Mouse (Mus musculus): ENCODE results near the gene Adipor2. TPM values are rescaled to one million over a fixed set of nuclear protein-coding genes. Genes with fewer than 3 reads are reported as not detected.

Adipor2 gene
- 26.6 and 27.9 TPM in 2 replicates for polyA plus RNA-seq (2016; fragmentation: Nextera tagmentation; extraction: Ambion mirVana)

DNA sequence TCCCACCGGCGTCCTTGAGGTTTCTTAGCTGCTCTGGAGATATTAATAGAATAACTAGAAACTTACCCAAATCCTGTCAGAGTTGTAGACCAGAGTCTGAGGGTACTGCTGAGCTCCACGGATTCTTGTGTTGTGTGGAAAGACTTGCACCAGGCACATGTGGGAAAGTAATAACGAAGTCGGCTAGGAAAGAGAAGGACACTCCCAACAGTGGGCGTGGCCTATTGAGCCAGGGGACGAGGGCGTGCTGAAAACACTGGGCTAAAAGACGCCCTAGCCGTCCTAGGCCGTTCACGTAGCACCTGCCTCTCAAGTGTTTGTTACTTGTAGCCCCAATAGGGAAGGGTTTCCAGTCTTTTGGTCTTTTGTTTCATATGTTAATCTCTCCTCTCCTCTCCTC lies at the start of gene Adipor2:
Gene Adipor2, minus strand, starts transcription at position 351 of the 400 bp plus-strand sequence.
- no peaks in the 10 kb centered on the region for H3K36me3 ChIP-seq
- H3K4me1 ChIP-seq (replicated peaks), result peaks cover 8% of the 10 kb centered on the region
- no peak within 1 kb of the TSS for H3K9ac ChIP-seq (replicated peaks)
- H3K9me3 ChIP-seq, result no peaks in the 10 kb centered on the region
- no peak within 1 kb of the TSS for H3K4me3 ChIP-seq (replicated peaks)
- H3K27me3 ChIP-seq, result no peaks in the 10 kb centered on the region; the same call in 1 of the 2 replicates
- no peak within 1 kb of the TSS for H3K27ac ChIP-seq
- 0 out of 2 replicates have a peak, but pooled peaks have one; percentile 52 for ATAC-seq (ENCODE audit: insufficient number of reproducible peaks, insufficient read depth, low FRiP score, low TSS enrichment, low read depth)
- peak within 1 kb of the TSS; percentile 40 for H3K4me2 ChIP-seq
- 5% methylated on average over 12 of the region's 12 CpGs for WGBS

DNA sequence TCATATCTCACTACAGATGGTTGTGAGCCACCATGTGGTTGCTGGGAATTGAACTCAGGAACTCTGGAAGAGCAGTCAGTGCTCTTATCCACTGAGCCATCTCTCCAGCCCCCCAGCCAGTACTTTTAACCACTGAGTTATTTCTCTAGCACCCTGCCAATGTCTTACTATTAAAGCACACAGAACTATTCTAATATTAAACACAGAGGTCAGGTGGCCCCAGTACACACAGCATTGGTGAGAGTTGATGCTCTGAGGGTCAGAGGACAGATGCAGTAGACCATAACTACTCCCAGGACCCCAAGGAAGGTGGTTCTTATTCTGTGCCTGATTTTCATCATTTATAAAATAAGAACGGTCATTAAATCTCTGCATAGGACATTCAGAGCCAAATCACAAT lies 48.7 kb upstream of the Adipor2 start:
- H3K4me1 ChIP-seq (replicated peaks), result no peaks in the 10 kb centered on the region
- 90% methylated on average over 1 of the region's 1 CpGs for WGBS

DNA sequence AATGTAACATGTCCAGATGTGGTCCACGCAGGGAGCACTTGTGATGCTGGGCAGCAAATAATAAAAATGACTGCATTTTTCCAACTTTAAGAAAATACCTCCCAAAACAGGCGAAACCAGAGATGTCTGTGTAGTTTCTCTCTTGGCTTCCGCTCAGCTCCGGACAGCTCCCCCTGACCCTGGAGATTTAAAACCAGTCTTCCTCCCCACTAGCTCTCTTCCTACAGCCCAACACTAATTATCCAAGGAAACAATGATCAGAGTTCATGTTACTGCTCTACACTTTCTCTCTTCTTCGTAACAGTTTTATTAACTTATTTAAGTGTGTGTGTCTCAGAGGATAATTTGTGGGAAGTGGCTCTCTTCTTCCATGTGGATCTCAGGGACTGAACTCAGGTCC lies 42.9 kb upstream of the Adipor2 start:
- H3K9me3 ChIP-seq, result no peaks in the 10 kb centered on the region
- 85% methylated on average over 5 of the region's 5 CpGs for WGBS

More for the DNA sequence above, 48.7 kb upstream of the Adipor2 start:
- H3K9me3 ChIP-seq, result no peaks in the 10 kb centered on the region
- no peaks in the 10 kb centered on the region for H3K27me3 ChIP-seq
- H3K27ac ChIP-seq, result no peak overlapping the region
- H3K36me3 ChIP-seq, result no peaks in the 10 kb centered on the region
- no peak overlapping the region for H3K4me3 ChIP-seq (replicated peaks)
- ATAC-seq (ENCODE audit: insufficient number of reproducible peaks, insufficient read depth, low FRiP score, low TSS enrichment, low read depth), result no peak
- no peak overlapping the region for H3K4me2 ChIP-seq
- H3K9ac ChIP-seq (replicated peaks), result no peak overlapping the region

DNA sequence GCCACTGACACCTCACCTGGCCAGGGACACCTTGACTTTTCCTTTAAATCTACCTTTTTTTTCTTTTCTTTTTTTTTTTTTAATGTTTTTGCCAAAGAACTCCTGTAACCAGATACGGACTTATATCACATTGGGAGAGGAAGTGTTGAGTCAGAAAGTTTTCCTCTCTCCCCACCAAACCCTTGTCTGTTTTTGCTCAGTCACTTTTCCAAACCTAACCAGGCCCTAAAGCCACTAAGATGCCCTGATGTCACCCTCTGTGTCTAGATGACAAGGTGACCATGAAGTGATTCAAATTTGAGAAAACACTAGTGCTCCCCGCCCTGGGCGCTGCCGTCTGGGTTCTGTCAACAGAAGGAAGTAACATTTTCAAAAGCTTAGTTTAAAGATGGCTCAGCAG lies 41.5 kb upstream of the Adipor2 start:
- H3K27me3 ChIP-seq, result no peaks in the 10 kb centered on the region
- H3K9ac ChIP-seq (replicated peaks), result no peak overlapping the region
- H3K4me1 ChIP-seq (replicated peaks), result peaks cover 5% of the 10 kb centered on the region; the same call in 1 of the 2 replicates
- H3K4me2 ChIP-seq, result no peak overlapping the region
- 76% methylated on average over 4 of the region's 4 CpGs for WGBS
- no peak overlapping the region for H3K4me3 ChIP-seq (replicated peaks)
- no peaks in the 10 kb centered on the region for H3K36me3 ChIP-seq
- no peak overlapping the region for H3K27ac ChIP-seq
- no peaks in the 10 kb centered on the region for H3K9me3 ChIP-seq
- no peak for ATAC-seq (ENCODE audit: insufficient number of reproducible peaks, insufficient read depth, low FRiP score, low TSS enrichment, low read depth)

More for the DNA sequence above, 42.9 kb upstream of the Adipor2 start:
- H3K4me3 ChIP-seq (replicated peaks), result no peak overlapping the region
- H3K9ac ChIP-seq (replicated peaks), result no peak overlapping the region
- no peak overlapping the region for H3K4me2 ChIP-seq
- no peaks in the 10 kb centered on the region for H3K27me3 ChIP-seq
- no peak overlapping the region for H3K27ac ChIP-seq
- no peaks in the 10 kb centered on the region for H3K36me3 ChIP-seq
- H3K4me1 ChIP-seq (replicated peaks), result no peaks in the 10 kb centered on the region
- no peak for ATAC-seq (ENCODE audit: insufficient number of reproducible peaks, insufficient read depth, low FRiP score, low TSS enrichment, low read depth)

DNA sequence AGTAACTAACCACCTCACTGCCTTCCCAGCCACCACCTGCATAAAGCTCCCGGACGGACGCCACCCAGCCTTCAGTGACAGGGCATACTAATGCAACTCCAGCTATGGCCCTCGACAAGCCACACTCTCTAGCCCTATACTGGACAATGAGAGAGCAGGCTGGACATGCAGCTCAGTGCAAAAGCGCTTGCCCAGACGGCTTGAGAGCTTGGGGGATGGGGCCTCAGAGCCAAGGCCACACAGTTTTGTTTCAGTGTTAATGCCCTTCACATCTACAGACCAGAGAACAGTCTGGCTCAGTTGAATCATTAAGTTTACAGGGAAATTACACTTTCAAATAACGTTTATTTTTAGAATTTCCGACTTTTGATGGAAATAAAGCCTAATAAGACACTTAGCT lies 40.7 kb upstream of the Adipor2 start:
- H3K9ac ChIP-seq (replicated peaks), result no peak overlapping the region
- ATAC-seq (ENCODE audit: insufficient number of reproducible peaks, insufficient read depth, low FRiP score, low TSS enrichment, low read depth), result no peak
- no peaks in the 10 kb centered on the region for H3K36me3 ChIP-seq

DNA sequence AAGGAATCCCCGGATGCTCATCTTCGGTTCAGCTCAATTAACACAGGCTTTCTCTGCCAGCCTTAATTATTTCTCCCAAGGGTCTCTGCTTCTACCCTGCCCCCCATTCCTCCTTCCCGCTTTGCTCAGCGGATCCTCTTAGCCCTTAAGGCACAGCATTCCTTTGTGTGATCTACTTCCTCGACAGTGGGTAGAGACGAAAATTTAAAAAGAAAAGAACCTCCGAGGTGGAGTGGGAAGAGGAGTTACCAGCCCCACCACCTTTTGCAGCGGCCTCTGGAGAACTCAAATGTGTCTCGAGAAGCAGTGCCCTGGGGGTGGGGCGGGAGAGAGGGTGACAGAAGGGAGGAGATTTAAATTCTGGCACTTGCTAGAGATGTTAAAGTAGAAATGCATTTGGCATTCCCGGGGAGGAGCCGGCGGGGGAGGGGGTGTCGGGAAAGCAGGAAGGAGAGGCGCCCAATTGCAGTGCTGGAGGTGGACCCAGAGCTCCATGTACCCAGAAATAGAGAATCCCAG lies 34.5 kb upstream of the Adipor2 start:
- Histone ChIP-seq H3K4me2 (peak overlapping the region; percentile 60), H3K27me3 (peaks cover 32% of the 10 kb centered on the region), H3K9ac (replicated peaks) (peak overlapping the region; percentile 51), H3K27ac (0 out of 2 replicates have a peak overlapping the region, but pooled peaks have one; percentile 26), H3K4me3 (replicated peaks) (peak overlapping the region; percentile 38), H3K4me1 (replicated peaks) (peaks cover 34% of the 10 kb centered on the region), H3K9me3 (no peaks in the 10 kb centered on the region), H3K36me3 (no peaks in the 10 kb centered on the region)
- WGBS, result under 1% methylated on average over 15 of the region's 15 CpGs
- ATAC-seq (ENCODE audit: insufficient number of reproducible peaks, insufficient read depth, low FRiP score, low TSS enrichment, low read depth), result no peak

More for the DNA sequence above, 40.7 kb upstream of the Adipor2 start:
- no peaks in the 10 kb centered on the region for H3K27me3 ChIP-seq
- no peaks in the 10 kb centered on the region for H3K9me3 ChIP-seq
- 63% methylated on average over 8 of the region's 8 CpGs for WGBS
- H3K27ac ChIP-seq, result no peak overlapping the region
- H3K4me1 ChIP-seq (replicated peaks), result peaks cover 5% of the 10 kb centered on the region; the same call in 1 of the 2 replicates
- H3K4me2 ChIP-seq, result no peak overlapping the region
- H3K4me3 ChIP-seq (replicated peaks), result no peak overlapping the region

GRCm38 (mm10) chr6:119450965-119451943 lies 33.8 kb upstream of the Adipor2 start:
- H3K4me2 ChIP-seq, result peak overlapping the region; percentile 60
- H3K4me1 ChIP-seq (replicated peaks), result peaks cover 34% of the 10 kb centered on the region
- no peak overlapping the region for H3K9ac ChIP-seq (replicated peaks)
- H3K27ac ChIP-seq, result no peak overlapping the region
- H3K4me3 ChIP-seq (replicated peaks), result peak overlapping the region; percentile 38; the same call in 1 of the 2 replicates
- peaks cover 32% of the 10 kb centered on the region for H3K27me3 ChIP-seq
- 29% methylated on average over 14 of the region's 14 CpGs for WGBS
- no peak for ATAC-seq (ENCODE audit: insufficient number of reproducible peaks, insufficient read depth, low FRiP score, low TSS enrichment, low read depth)
- no peaks in the 10 kb centered on the region for H3K36me3 ChIP-seq
- H3K9me3 ChIP-seq, result no peaks in the 10 kb centered on the region

DNA sequence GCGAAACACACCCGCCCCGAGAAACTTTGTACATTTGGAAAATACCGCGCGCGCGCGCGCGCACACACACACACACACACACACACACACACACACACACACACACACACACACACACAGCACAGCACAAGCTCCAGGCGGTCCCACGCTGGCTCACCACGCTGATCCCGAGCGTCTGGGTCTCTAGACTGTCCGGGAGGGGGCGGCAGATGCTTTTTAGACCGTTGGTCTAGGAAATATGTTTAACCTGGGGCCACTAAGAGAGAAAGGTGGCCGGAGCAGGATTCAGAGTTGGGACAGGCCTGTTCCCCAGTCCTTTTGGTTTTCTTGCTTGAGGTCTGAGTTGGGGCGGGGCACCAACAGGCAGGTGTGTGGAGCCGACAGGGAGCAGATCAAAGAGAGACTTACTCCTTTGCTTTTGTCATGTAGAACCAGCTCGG lies 31.6 kb upstream of the Adipor2 start:
- H3K4me1 ChIP-seq (replicated peaks), result peaks cover 29% of the 10 kb centered on the region
- no peaks in the 10 kb centered on the region for H3K9me3 ChIP-seq
- 2% methylated on average over 23 of the region's 23 CpGs for WGBS
- H3K4me3 ChIP-seq (replicated peaks), result peak overlapping the region; percentile 38
- no peak overlapping the region for H3K27ac ChIP-seq
- H3K4me2 ChIP-seq, result peak overlapping the region; percentile 70
- peaks cover 32% of the 10 kb centered on the region for H3K27me3 ChIP-seq
- peak overlapping the region; percentile 34; the same call in 1 of the 2 replicates for H3K9ac ChIP-seq (replicated peaks)
- H3K36me3 ChIP-seq, result no peaks in the 10 kb centered on the region
- ATAC-seq (ENCODE audit: insufficient number of reproducible peaks, insufficient read depth, low FRiP score, low TSS enrichment, low read depth), result peak; percentile 67; the same call in 1 of the 2 replicates

- no peak for ATAC-seq (ENCODE audit: insufficient number of reproducible peaks, insufficient read depth, low FRiP score, low TSS enrichment, low read depth)
- Histone ChIP-seq H3K9ac (replicated peaks) (peak overlapping the region; percentile 34; the same call in 1 of the 2 replicates), H3K27ac (no peak overlapping the region), H3K4me3 (replicated peaks) (peak overlapping the region; percentile 38), H3K9me3 (no peaks in the 10 kb centered on the region), H3K27me3 (peaks cover 32% of the 10 kb centered on the region), H3K4me2 (peak overlapping the region; percentile 70), H3K36me3 (no peaks in the 10 kb centered on the region), H3K4me1 (replicated peaks) (peaks cover 34% of the 10 kb centered on the region)
- WGBS, result 7% methylated on average over 18 of the region's 18 CpGs
These were observed 31.0 kb upstream of the Adipor2 start for GRCm38 (mm10) chr6:119448321-119449059.

- H3K4me2 ChIP-seq, result no peak overlapping the region
- no peak for ATAC-seq (ENCODE audit: insufficient number of reproducible peaks, insufficient read depth, low FRiP score, low TSS enrichment, low read depth)
- H3K4me3 ChIP-seq (replicated peaks), result no peak overlapping the region
- WGBS, result 64% methylated on average over 11 of the region's 11 CpGs
- no peaks in the 10 kb centered on the region for H3K9me3 ChIP-seq
- no peaks in the 10 kb centered on the region for H3K36me3 ChIP-seq
- peaks cover 24% of the 10 kb centered on the region for H3K4me1 ChIP-seq (replicated peaks)
- H3K9ac ChIP-seq (replicated peaks), result no peak overlapping the region
- H3K27ac ChIP-seq, result no peak overlapping the region
- H3K27me3 ChIP-seq, result peaks cover 27% of the 10 kb centered on the region
These were observed 28.4 kb upstream of the Adipor2 start for GRCm38 (mm10) chr6:119445671-119446607.
